Mouse (Mus musculus) bone marrow macrophage, adult 2 months (primary cell): ENCODE measurements around the gene Gns.

Experiments used
- CTCF ChIP-seq: IDR thresholded peaks from 2 replicates; pipeline ENCODE4 v1.5.1; 2012; ENCODE audit warnings: low read depth, mild to moderate bottlenecking, low read length, moderate library complexity
- POLR2A ChIP-seq: IDR thresholded peaks from 2 replicates; pipeline ENCODE4 v1.6.1; 2012; ENCODE audit warnings: mild to moderate bottlenecking, low read depth, low read length, borderline replicate concordance

DNA sequence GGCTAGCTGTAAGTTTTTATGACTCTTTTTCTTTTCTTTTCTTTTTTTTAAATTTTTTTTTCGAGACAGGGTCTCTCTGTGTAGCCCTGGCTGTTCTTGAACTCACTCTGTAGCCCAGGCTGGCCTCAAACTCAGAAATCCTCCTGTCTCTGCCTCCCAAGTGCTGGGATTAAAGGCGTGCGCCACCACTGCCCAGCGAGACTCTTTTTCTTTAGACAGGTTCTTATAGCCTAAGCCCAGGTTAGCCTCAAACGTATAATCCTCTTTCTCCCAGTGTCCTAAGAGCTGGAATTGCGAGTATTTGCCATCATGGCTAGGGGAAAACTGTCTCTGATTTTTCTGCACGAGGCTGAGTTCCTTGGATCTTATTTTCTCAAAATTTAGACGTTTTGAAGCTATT lies 1.7 kb upstream of the Gns start:
- TF ChIP-seq CTCF = no peak
- no peak for TF ChIP-seq POLR2A
